Mouse (Mus musculus): ENCODE measurements around the gene Lman2. TPM values are rescaled to one million over a fixed set of nuclear protein-coding genes. Genes with fewer than 3 reads are reported as not detected.

Gene Lman2
- polyA plus RNA-seq (2015; fragmentation: Nextera tagmentation; extraction: Ambion mirVana): 57.9 and 60.5 TPM in 2 replicates

- peak within 1 kb of the TSS; percentile 98 for H3K4me3 ChIP-seq
- peaks cover 35% of the 10 kb centered on the region for H3K36me3 ChIP-seq (ENCODE audit: poor library complexity, severe bottlenecking)
- ATAC-seq: peak; percentile 99
- peak within 1 kb of the TSS; percentile 93 for H3K9ac ChIP-seq
- WGBS: under 1% methylated on average over 35 of the region's 35 CpGs
- peak within 1 kb of the TSS; percentile 91 for H3K4me2 ChIP-seq
- peaks cover 12% of the 10 kb centered on the region for H3K27me3 ChIP-seq
- H3K9me3 ChIP-seq (replicated peaks): no peaks in the 10 kb centered on the region
- H3K4me1 ChIP-seq: peaks cover 25% of the 10 kb centered on the region
- H3K27ac ChIP-seq: peak within 1 kb of the TSS; percentile 93
Observed at GRCm38 (mm10) chr13:55362453-55363060, at the start of gene Lman2. Lman2 (minus strand) TSS chr13:55362783.

GRCm38 (mm10) chr13:55411826-55412225 lies 49.2 kb upstream of the Lman2 start:
- H3K4me2 ChIP-seq: no peak overlapping the region
- H3K4me3 ChIP-seq: no peak overlapping the region
- H3K27me3 ChIP-seq: peaks cover 9% of the 10 kb centered on the region; the same call in 1 of the 2 replicates
- 78% methylated on average over 7 of the region's 7 CpGs for WGBS
- ATAC-seq: no peak
- H3K9me3 ChIP-seq (replicated peaks): no peaks in the 10 kb centered on the region
- peaks cover 9% of the 10 kb centered on the region for H3K4me1 ChIP-seq
- no peak overlapping the region for H3K27ac ChIP-seq
- no peaks in the 10 kb centered on the region for H3K36me3 ChIP-seq (ENCODE audit: poor library complexity, severe bottlenecking)
- no peak overlapping the region for H3K9ac ChIP-seq

GRCm38 (mm10) chr13:55408546-55409120 lies 46.0 kb upstream of the Lman2 start:
- no peak overlapping the region for H3K4me3 ChIP-seq
- no peak overlapping the region for H3K27ac ChIP-seq
- ATAC-seq: no peak
- no peaks in the 10 kb centered on the region for H3K9me3 ChIP-seq (replicated peaks)
- 89% methylated on average over 19 of the region's 19 CpGs for WGBS
- peaks cover 8% of the 10 kb centered on the region; the same call in 1 of the 2 replicates for H3K27me3 ChIP-seq
- no peak overlapping the region for H3K9ac ChIP-seq
- peaks cover 19% of the 10 kb centered on the region for H3K4me1 ChIP-seq
- no peaks in the 10 kb centered on the region for H3K36me3 ChIP-seq (ENCODE audit: poor library complexity, severe bottlenecking)
- H3K4me2 ChIP-seq: no peak overlapping the region

GRCm38 (mm10) chr13:55407341-55407740 lies 44.8 kb upstream of the Lman2 start:
- H3K4me1 ChIP-seq: peaks cover 24% of the 10 kb centered on the region
- H3K36me3 ChIP-seq (ENCODE audit: poor library complexity, severe bottlenecking): no peaks in the 10 kb centered on the region
- WGBS: 87% methylated on average over 4 of the region's 4 CpGs
- no peaks in the 10 kb centered on the region for H3K9me3 ChIP-seq (replicated peaks)
- H3K27me3 ChIP-seq: no peaks in the 10 kb centered on the region; the same call in 1 of the 2 replicates
- H3K4me2 ChIP-seq: no peak overlapping the region
- ATAC-seq: no peak
- H3K27ac ChIP-seq: no peak overlapping the region
- no peak overlapping the region for H3K4me3 ChIP-seq
- H3K9ac ChIP-seq: no peak overlapping the region

GRCm38 (mm10) chr13:55405783-55406390 lies 43.3 kb upstream of the Lman2 start:
- Histone ChIP-seq H3K9me3 (replicated peaks) (no peaks in the 10 kb centered on the region), H3K4me1 (peaks cover 24% of the 10 kb centered on the region), H3K4me2 (0 out of 2 replicates have a peak overlapping the region, but pooled peaks have one; percentile 24), H3K27me3 (no peaks in the 10 kb centered on the region), H3K9ac (peak overlapping the region; percentile 53), H3K36me3 (ENCODE audit: poor library complexity, severe bottlenecking) (no peaks in the 10 kb centered on the region), H3K27ac (peak overlapping the region; percentile 74), H3K4me3 (no peak overlapping the region)
- WGBS: 55% methylated on average over 13 of the region's 13 CpGs
- ATAC-seq: peak; percentile 57

GRCm38 (mm10) chr13:55404853-55405782 lies 42.5 kb upstream of the Lman2 start:
- Histone ChIP-seq H3K36me3 (ENCODE audit: poor library complexity, severe bottlenecking) (no peaks in the 10 kb centered on the region), H3K27ac (peak overlapping the region; percentile 74), H3K9ac (peak overlapping the region; percentile 53), H3K27me3 (no peaks in the 10 kb centered on the region), H3K4me3 (no peak overlapping the region), H3K4me2 (0 out of 2 replicates have a peak overlapping the region, but pooled peaks have one; percentile 24), H3K4me1 (peaks cover 24% of the 10 kb centered on the region), H3K9me3 (replicated peaks) (no peaks in the 10 kb centered on the region)
- ATAC-seq: peak; percentile 93
- WGBS: 17% methylated on average over 11 of the region's 11 CpGs

- Histone ChIP-seq H3K9ac (no peak overlapping the region), H3K27me3 (no peaks in the 10 kb centered on the region), H3K4me2 (peak overlapping the region; percentile 16; the same call in 1 of the 2 replicates), H3K4me1 (peaks cover 24% of the 10 kb centered on the region), H3K4me3 (no peak overlapping the region), H3K27ac (no peak overlapping the region), H3K9me3 (replicated peaks) (no peaks in the 10 kb centered on the region), H3K36me3 (ENCODE audit: poor library complexity, severe bottlenecking) (no peaks in the 10 kb centered on the region)
- WGBS: 44% methylated on average over 15 of the region's 15 CpGs
- no peak for ATAC-seq
Observed at GRCm38 (mm10) chr13:55403935-55404852, 41.6 kb upstream of the Lman2 start.

- Histone ChIP-seq H3K9me3 (replicated peaks) (no peaks in the 10 kb centered on the region), H3K4me1 (peaks cover 24% of the 10 kb centered on the region), H3K36me3 (ENCODE audit: poor library complexity, severe bottlenecking) (no peaks in the 10 kb centered on the region), H3K4me3 (no peak overlapping the region), H3K4me2 (no peak overlapping the region), H3K9ac (no peak overlapping the region), H3K27me3 (0 out of 2 replicates have a peak, but pooled peaks cover under 1% of the 10 kb centered on the region), H3K27ac (no peak overlapping the region)
- ATAC-seq: no peak
- WGBS: 71% methylated on average over 7 of the region's 7 CpGs
Observed at GRCm38 (mm10) chr13:55403266-55403665, 40.7 kb upstream of the Lman2 start.

GRCm38 (mm10) chr13:55400039-55400346 lies 37.4 kb upstream of the Lman2 start:
- Histone ChIP-seq H3K9me3 (replicated peaks) (no peaks in the 10 kb centered on the region), H3K27ac (no peak overlapping the region), H3K4me1 (peaks cover 17% of the 10 kb centered on the region), H3K4me2 (no peak overlapping the region), H3K9ac (no peak overlapping the region), H3K4me3 (no peak overlapping the region), H3K36me3 (ENCODE audit: poor library complexity, severe bottlenecking) (no peaks in the 10 kb centered on the region), H3K27me3 (peaks cover 7% of the 10 kb centered on the region; the same call in 1 of the 2 replicates)
- no peak for ATAC-seq
- WGBS: 83% methylated on average over 1 of the region's 1 CpGs

GRCm38 (mm10) chr13:55399300-55400038 lies 36.9 kb upstream of the Lman2 start:
- ATAC-seq: no peak
- no peak overlapping the region for H3K4me3 ChIP-seq
- no peaks in the 10 kb centered on the region for H3K36me3 ChIP-seq (ENCODE audit: poor library complexity, severe bottlenecking)
- no peak overlapping the region for H3K9ac ChIP-seq
- H3K4me2 ChIP-seq: no peak overlapping the region
- H3K27me3 ChIP-seq: peaks cover 7% of the 10 kb centered on the region; the same call in 1 of the 2 replicates
- no peak overlapping the region for H3K27ac ChIP-seq
- no peaks in the 10 kb centered on the region for H3K9me3 ChIP-seq (replicated peaks)
- H3K4me1 ChIP-seq: peaks cover 14% of the 10 kb centered on the region
- 64% methylated on average over 5 of the region's 5 CpGs for WGBS

Measured in forebrain, embryonic 13.5 days (tissue).